Mouse (Mus musculus) splenic B cell, adult 2 months (primary cell): ENCODE measurements around the gene Fmo4.

Experiments
- DNase-seq: peaks from one replicate; pipeline ENCODE4 v3.0.0-alpha.2; 2011; ENCODE audit warnings: low read depth, low spot score
- H3K27me3 ChIP-seq: 2 replicates; pipeline ENCODE4 v1.6.1; 2012; ENCODE audit warnings: mild to moderate bottlenecking, low read length, moderate library complexity, mixed read lengths; ENCODE audit not compliant: control insufficient read depth, poor library complexity, insufficient read depth, severe bottlenecking
- H3K36me3 ChIP-seq: 2 replicates; pipeline ENCODE4 v1.6.1; 2012; ENCODE audit warnings: mild to moderate bottlenecking, low read length, moderate library complexity, mixed read lengths; ENCODE audit not compliant: control insufficient read depth, poor library complexity, insufficient read depth, severe bottlenecking

Fmo4 gene

GRCm38 (mm10) chr1:162752009-162752408, 61.8 kb downstream of the Fmo4 start:
- Histone ChIP-seq H3K36me3 (no peaks in the 10 kb centered on the region), H3K27me3 (no peaks in the 10 kb centered on the region)
- DNase-seq = no peak

- Histone ChIP-seq H3K36me3 (no peaks in the 10 kb centered on the region), H3K27me3 (no peaks in the 10 kb centered on the region)
- DNase-seq = no peak
Measured at GRCm38 (mm10) chr1:162749607-162750006, 64.2 kb downstream of the Fmo4 start.

GRCm38 (mm10) chr1:162748761-162749160, 65.0 kb downstream of the Fmo4 start:
- Histone ChIP-seq H3K36me3 (no peaks in the 10 kb centered on the region), H3K27me3 (no peaks in the 10 kb centered on the region)
- DNase-seq = no peak
